Mouse (Mus musculus): ENCODE results near the gene BC051142. TPM values are rescaled to one million over a fixed set of nuclear protein-coding genes. Genes with fewer than 3 reads are reported as not detected.

The BC051142 gene
- total RNA-seq (2018; cell fraction: chromatin; rRNA removed): 1 to 10 TPM in 23 of 26 experiments, under 1 TPM in 2, not detected in 1; 0.75 to 4.5 (median 1.7) TPM
- total RNA-seq (2018; cell fraction: cytosol; rRNA removed): under 1 TPM in 6 of 26 experiments, not detected in 20; 0.17 to 0.55 (median 0.25) TPM
- 1 to 10 TPM in 5 of 26 experiments, under 1 TPM in 9, not detected in 12; 0.51 to 2.2 (median 0.88) TPM for total RNA-seq (2018; cell fraction: nucleus; rRNA removed)
- polyA plus RNA-seq (2018): 0.40 TPM in 1 of 3 replicates, not detected in the others

- Histone ChIP-seq H3K36me3 (ENCODE audit: inconsistent target) (no peaks in the 10 kb centered on the region), H3K4me3 (ENCODE audit: inconsistent target) (peak within 1 kb of the TSS; percentile 10; the same call in 1 of the 2 replicates), H3K27ac (no peak within 1 kb of the TSS), H3K79me2 (ENCODE audit: inconsistent target) (no peaks in the 10 kb centered on the region)
- WGBS (ENCODE audit: missing documents): 3% methylated on average over 32 of the region's 34 CpGs
These were observed at the start of gene BC051142 for GRCm38 (mm10) chr17:34398711-34399393. TSS of gene BC051142 (plus strand) at chr17:34398820.

- Histone ChIP-seq H3K79me2 (ENCODE audit: inconsistent target) (no peaks in the 10 kb centered on the region), H3K4me3 (ENCODE audit: inconsistent target) (no peak overlapping the region), H3K36me3 (ENCODE audit: inconsistent target) (no peaks in the 10 kb centered on the region), H3K27ac (no peak overlapping the region)
- 0% methylated on average over 4 of the region's 4 CpGs for WGBS (ENCODE audit: missing documents)
These were observed 49.2 kb upstream of the BC051142 start for GRCm38 (mm10) chr17:34349429-34349828.

- H3K4me3 ChIP-seq (ENCODE audit: inconsistent target): no peak within 1 kb of the TSS
- H3K36me3 ChIP-seq (ENCODE audit: inconsistent target): no peaks in the 10 kb centered on the region
- peak within 1 kb of the TSS; percentile 84 for H3K27ac ChIP-seq
- H3K79me2 ChIP-seq (ENCODE audit: inconsistent target): no peaks in the 10 kb centered on the region
- WGBS (ENCODE audit: missing documents): 79% methylated on average over 5 of the region's 5 CpGs
These were observed 44.1 kb upstream of the BC051142 start, which contains the start of gene Btnl2 for GRCm38 (mm10) chr17:34354539-34354938. TSS of gene Btnl2 (plus strand) at chr17:34354822.

- Histone ChIP-seq H3K79me2 (ENCODE audit: inconsistent target) (no peaks in the 10 kb centered on the region), H3K4me3 (ENCODE audit: inconsistent target) (no peak overlapping the region), H3K36me3 (ENCODE audit: inconsistent target) (no peaks in the 10 kb centered on the region), H3K27ac (peak overlapping the region; percentile 84)
- WGBS (ENCODE audit: missing documents): 0% methylated on average over 1 of the region's 1 CpGs
These were observed 43.7 kb upstream of the BC051142 start for GRCm38 (mm10) chr17:34354940-34355339.

- no peak overlapping the region for H3K4me3 ChIP-seq (ENCODE audit: inconsistent target)
- 92% methylated on average over 15 of the region's 15 CpGs for WGBS (ENCODE audit: missing documents)
These were observed 35.6 kb upstream of the BC051142 start for GRCm38 (mm10) chr17:34362954-34363546.

GRCm38 (mm10) chr17:34363676-34364310, 34.8 kb upstream of the BC051142 start:
- peak overlapping the region; percentile 63 for H3K27ac ChIP-seq
- no peak overlapping the region for H3K4me3 ChIP-seq (ENCODE audit: inconsistent target)
- 32% methylated on average over 3 of the region's 3 CpGs for whole genome bisulfite sequencing (ENCODE audit: missing documents)

More at GRCm38 (mm10) chr17:34362954-34363546, 35.6 kb upstream of the BC051142 start:
- H3K27ac ChIP-seq: no peak overlapping the region
- H3K79me2 ChIP-seq (ENCODE audit: inconsistent target): no peaks in the 10 kb centered on the region
- no peaks in the 10 kb centered on the region for H3K36me3 ChIP-seq (ENCODE audit: inconsistent target)

GRCm38 (mm10) chr17:34365031-34365430, 33.6 kb upstream of the BC051142 start:
- Histone ChIP-seq H3K36me3 (ENCODE audit: inconsistent target) (no peaks in the 10 kb centered on the region), H3K79me2 (ENCODE audit: inconsistent target) (no peaks in the 10 kb centered on the region), H3K4me3 (ENCODE audit: inconsistent target) (no peak overlapping the region), H3K27ac (peak overlapping the region; percentile 63)
- 77% methylated on average over 10 of the region's 10 CpGs for WGBS (ENCODE audit: missing documents)

More at GRCm38 (mm10) chr17:34363676-34364310, 34.8 kb upstream of the BC051142 start:
- Histone ChIP-seq H3K79me2 (ENCODE audit: inconsistent target) (no peaks in the 10 kb centered on the region), H3K36me3 (ENCODE audit: inconsistent target) (no peaks in the 10 kb centered on the region)

GRCm38 (mm10) chr17:34370563-34370962, 28.1 kb upstream of the BC051142 start:
- Histone ChIP-seq H3K27ac (no peak overlapping the region), H3K4me3 (ENCODE audit: inconsistent target) (no peak overlapping the region), H3K79me2 (ENCODE audit: inconsistent target) (no peaks in the 10 kb centered on the region), H3K36me3 (ENCODE audit: inconsistent target) (no peaks in the 10 kb centered on the region)
- 77% methylated on average over 4 of the region's 4 CpGs for WGBS (ENCODE audit: missing documents)

- Histone ChIP-seq H3K27ac (no peak overlapping the region), H3K36me3 (ENCODE audit: inconsistent target) (no peaks in the 10 kb centered on the region), H3K4me3 (ENCODE audit: inconsistent target) (no peak overlapping the region), H3K79me2 (ENCODE audit: inconsistent target) (no peaks in the 10 kb centered on the region)
- WGBS (ENCODE audit: missing documents): 87% methylated on average over 6 of the region's 6 CpGs
These were observed 25.4 kb upstream of the BC051142 start for GRCm38 (mm10) chr17:34373055-34373709.

GRCm38 (mm10) chr17:34376847-34377246, 21.8 kb upstream of the BC051142 start, which contains the start of gene Btnl1:
TSS of gene Btnl1 (plus strand) at chr17:34377132.
- Histone ChIP-seq H3K4me3 (ENCODE audit: inconsistent target) (no peak within 1 kb of the TSS), H3K36me3 (ENCODE audit: inconsistent target) (no peaks in the 10 kb centered on the region), H3K27ac (no peak within 1 kb of the TSS), H3K79me2 (ENCODE audit: inconsistent target) (no peaks in the 10 kb centered on the region)
- WGBS (ENCODE audit: missing documents): 94% methylated on average over 2 of the region's 2 CpGs

GRCm38 (mm10) chr17:34377450-34378209, 21.0 kb upstream of the BC051142 start:
- Histone ChIP-seq H3K4me3 (ENCODE audit: inconsistent target) (no peak overlapping the region), H3K27ac (no peak overlapping the region), H3K79me2 (ENCODE audit: inconsistent target) (no peaks in the 10 kb centered on the region), H3K36me3 (ENCODE audit: inconsistent target) (no peaks in the 10 kb centered on the region)
- 33% methylated on average over 6 of the region's 6 CpGs for WGBS (ENCODE audit: missing documents)

- Histone ChIP-seq H3K79me2 (ENCODE audit: inconsistent target) (no peaks in the 10 kb centered on the region), H3K27ac (no peak overlapping the region), H3K36me3 (ENCODE audit: inconsistent target) (no peaks in the 10 kb centered on the region), H3K4me3 (ENCODE audit: inconsistent target) (no peak overlapping the region)
- 75% methylated on average over 2 of the region's 2 CpGs for WGBS (ENCODE audit: missing documents)
These were observed 19.9 kb upstream of the BC051142 start for GRCm38 (mm10) chr17:34378716-34379115.

- 95% methylated on average over 7 of the region's 7 CpGs for WGBS (ENCODE audit: missing documents)
- Histone ChIP-seq H3K27ac (no peak overlapping the region), H3K36me3 (ENCODE audit: inconsistent target) (no peaks in the 10 kb centered on the region), H3K79me2 (ENCODE audit: inconsistent target) (no peaks in the 10 kb centered on the region), H3K4me3 (ENCODE audit: inconsistent target) (no peak overlapping the region)
These were observed 19.2 kb upstream of the BC051142 start for GRCm38 (mm10) chr17:34379451-34379850.
